Mouse (Mus musculus) forebrain, postnatal 0 days (tissue): ENCODE measurements around the gene Cda. TPM values are rescaled to one million over a fixed set of nuclear protein-coding genes. Genes with fewer than 3 reads are reported as not detected.
A peak's percentile ranks its signal among the peaks of the same experiment; 100 is the strongest.

Experiments used
- ATAC-seq: fragments of 200-750 bp; cut with Nextera tagmentation; 2 replicates; pipeline ENCODE4 v1.8.0; 2017; ENCODE audit warnings: mild to moderate bottlenecking, moderate library complexity
- DNase-seq: peaks from one replicate; pipeline ENCODE4 v3.0.0-alpha.2; 2015
- H3K27ac ChIP-seq: fragments of 300-500 bp; sonication (generic); 2 replicates; pipeline ENCODE4 v1.5.1; 2014; ENCODE audit warnings: low read depth, mild to moderate bottlenecking, antibody characterized with exemption, low read length, moderate library complexity, mixed read lengths
- H3K27me3 ChIP-seq: fragments of 300-500 bp; sonication (generic); 2 replicates; pipeline ENCODE4 v1.6.1; 2014; ENCODE audit warnings: mild to moderate bottlenecking, low read length, mixed read lengths; ENCODE audit not compliant: insufficient read depth
- H3K36me3 ChIP-seq: fragments of 300-500 bp; sonication (generic); 2 replicates; pipeline ENCODE4 v1.6.1; 2014; ENCODE audit warnings: mild to moderate bottlenecking, moderate library complexity; ENCODE audit not compliant: insufficient read depth
- H3K4me1 ChIP-seq: fragments of 300-500 bp; sonication (generic); 2 replicates; pipeline ENCODE4 v1.6.1; 2014; ENCODE audit warnings: antibody characterized with exemption; ENCODE audit not compliant: insufficient read depth
- H3K4me2 ChIP-seq: fragments of 300-500 bp; sonication (generic); 2 replicates; pipeline ENCODE4 v1.6.1; 2014; ENCODE audit warnings: low read depth, mild to moderate bottlenecking, moderate library complexity
- H3K4me3 ChIP-seq: fragments of 300-500 bp; sonication (generic); 2 replicates; pipeline ENCODE4 v1.5.1; 2014; ENCODE audit warnings: low read depth, low read length, mixed read lengths
- H3K9ac ChIP-seq: fragments of 300-500 bp; sonication (generic); 2 replicates; pipeline ENCODE4 v1.6.1; 2014; ENCODE audit warnings: mild to moderate bottlenecking
- H3K9me3 ChIP-seq: fragments of 300-500 bp; sonication (generic); 2 replicates; pipeline ENCODE4 v1.6.1; 2016; ENCODE audit warnings: low read length
- CTCF ChIP-seq: sonication (generic); IDR thresholded peaks from 2 replicates; pipeline ENCODE4 v1.5.1; 2016; ENCODE audit warnings: antibody characterized with exemption, control low read depth, low read depth
- WGBS: fragments of 180-500 bp; shearing (Covaris S2); extraction: QIAGEN DNeasy Blood & Tissue Kit; methylation state at CpG from one replicate; pipeline ENCODE4 v1.1.7; 2014; 5-methylcytosine and 5-hydroxymethylcytosine counted together
- polyA plus RNA-seq: library from polyadenylated mRNA; unstranded; fragments of >200 nt; fragmentation: Nextera tagmentation; extraction: Ambion mirVana; gene quantifications from 2 replicates; pipeline ENCODE4 v1.2.1, GENCODE M21; 2015
- total RNA-seq: library from RNA; depleted of rRNA; stranded (reverse); fragments of >200 nt; gene quantifications from 2 replicates; pipeline ENCODE4 v1.2.3, GENCODE M21; 2014

The Cda gene
- total and polyA plus RNA-seq, 2 experiments from 2014 or later = 3.6 to 4.9 TPM

GRCm38 (mm10) chr4:138407479-138408194 is 39.8 kb upstream of the Cda start:
- Histone ChIP-seq H3K4me1 (no peaks in the 10 kb centered on the region), H3K9me3 (no peaks in the 10 kb centered on the region), H3K4me2 (no peak overlapping the region), H3K4me3 (no peak overlapping the region), H3K9ac (no peak overlapping the region), H3K27ac (no peak overlapping the region), H3K27me3 (peaks cover 8% of the 10 kb centered on the region; the same call in 1 of the 2 replicates), H3K36me3 (no peaks in the 10 kb centered on the region)
- DNase-seq (no peak), ATAC-seq (no peak)
- 81% methylated on average over 12 of the region's 13 CpGs for WGBS
- TF ChIP-seq CTCF = no peak

GRCm38 (mm10) chr4:138404806-138405205 is 37.0 kb upstream of the Cda start:
- TF ChIP-seq CTCF = peak; percentile 42
- no peak for ATAC-seq
- no peak overlapping the region for H3K9ac ChIP-seq
- no peak for DNase-seq
- H3K27me3 ChIP-seq = no peaks in the 10 kb centered on the region
- H3K4me1 ChIP-seq = no peaks in the 10 kb centered on the region
- H3K4me3 ChIP-seq = no peak overlapping the region
- H3K4me2 ChIP-seq = no peak overlapping the region
- 4% methylated on average over 2 of the region's 2 CpGs for WGBS
- no peaks in the 10 kb centered on the region for H3K36me3 ChIP-seq
- H3K9me3 ChIP-seq = no peaks in the 10 kb centered on the region
- no peak overlapping the region for H3K27ac ChIP-seq

GRCm38 (mm10) chr4:138396711-138397110 is 28.9 kb upstream of the Cda start:
- Histone ChIP-seq H3K4me3 (peak overlapping the region; percentile 54), H3K4me2 (peak overlapping the region; percentile 90), H3K9ac (no peak overlapping the region), H3K36me3 (no peaks in the 10 kb centered on the region), H3K27me3 (peaks cover 26% of the 10 kb centered on the region), H3K27ac (no peak overlapping the region), H3K9me3 (no peaks in the 10 kb centered on the region), H3K4me1 (peaks cover 12% of the 10 kb centered on the region; the same call in 1 of the 2 replicates)
- TF ChIP-seq CTCF = no peak
- 5% methylated on average over 8 of the region's 8 CpGs for WGBS
- DNase-seq = no peak
- ATAC-seq = 0 out of 2 replicates have a peak, but pooled peaks have one; percentile 2

GRCm38 (mm10) chr4:138395971-138396645 is 28.3 kb upstream of the Cda start, which contains the start of gene Fam43b:
Gene Fam43b, minus strand, starts transcription at chr4:138396528.
- peak within 1 kb of the TSS; percentile 54 for H3K4me3 ChIP-seq
- ATAC-seq (peak; percentile 87), DNase-seq (peak; percentile 89)
- under 1% methylated on average over 45 of the region's 46 CpGs for WGBS
- peak within 1 kb of the TSS; percentile 90 for H3K4me2 ChIP-seq
- no peaks in the 10 kb centered on the region for H3K9me3 ChIP-seq
- peaks cover 26% of the 10 kb centered on the region for H3K27me3 ChIP-seq
- H3K9ac ChIP-seq = peak within 1 kb of the TSS; percentile 67
- no peaks in the 10 kb centered on the region for H3K36me3 ChIP-seq
- peak; percentile 29; the same call in 1 of the 2 replicates for TF ChIP-seq CTCF
- peak within 1 kb of the TSS; percentile 46 for H3K27ac ChIP-seq
- peaks cover 12% of the 10 kb centered on the region; the same call in 1 of the 2 replicates for H3K4me1 ChIP-seq

- peaks cover 26% of the 10 kb centered on the region for H3K27me3 ChIP-seq
- ATAC-seq = peak; percentile 83
Measured at GRCm38 (mm10) chr4:138395087-138395970, 27.5 kb upstream of the Cda start.

GRCm38 (mm10) chr4:138393703-138394102 is 25.9 kb upstream of the Cda start:
- ATAC-seq (no peak), DNase-seq (no peak)
- no peak overlapping the region for H3K27ac ChIP-seq
- no peaks in the 10 kb centered on the region for H3K9me3 ChIP-seq
- peak overlapping the region; percentile 67; the same call in 1 of the 2 replicates for H3K9ac ChIP-seq
- H3K4me3 ChIP-seq = peak overlapping the region; percentile 54
- TF ChIP-seq CTCF = no peak
- peak overlapping the region; percentile 90 for H3K4me2 ChIP-seq
- H3K27me3 ChIP-seq = peaks cover 26% of the 10 kb centered on the region
- WGBS = 58% methylated on average over 7 of the region's 7 CpGs
- peaks cover 3% of the 10 kb centered on the region; the same call in 1 of the 2 replicates for H3K36me3 ChIP-seq
- H3K4me1 ChIP-seq = peaks cover 12% of the 10 kb centered on the region; the same call in 1 of the 2 replicates

More at GRCm38 (mm10) chr4:138395087-138395970, 27.5 kb upstream of the Cda start:
- Histone ChIP-seq H3K4me1 (peaks cover 12% of the 10 kb centered on the region; the same call in 1 of the 2 replicates), H3K4me2 (peak overlapping the region; percentile 90), H3K9ac (peak overlapping the region; percentile 67), H3K9me3 (no peaks in the 10 kb centered on the region), H3K27ac (peak overlapping the region; percentile 46), H3K36me3 (peaks cover 3% of the 10 kb centered on the region; the same call in 1 of the 2 replicates), H3K4me3 (peak overlapping the region; percentile 54)
- 3% methylated on average over 103 of the region's 103 CpGs for WGBS
- DNase-seq = peak; percentile 81
- TF ChIP-seq CTCF = no peak
